Mouse (Mus musculus): ENCODE results near the gene Tbp.

DNA sequence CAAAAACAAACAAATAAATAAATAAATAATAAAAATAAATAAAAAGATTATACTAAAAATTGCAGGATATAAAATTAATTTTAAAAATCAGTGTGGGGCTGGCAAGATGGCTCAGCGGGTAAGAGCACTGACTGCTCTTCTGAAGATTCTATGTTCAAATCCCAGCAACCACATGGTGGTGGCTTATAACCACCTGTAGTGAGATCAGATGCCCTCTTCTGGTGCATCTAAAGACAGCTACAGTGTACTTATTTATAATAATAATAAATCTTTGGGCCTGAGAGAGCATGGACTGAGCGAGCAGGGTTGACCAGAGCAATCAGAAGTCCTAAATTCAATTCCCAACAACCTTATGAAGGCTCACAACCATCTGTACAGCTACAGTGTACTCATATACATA, 60.3 kb downstream of the Tbp start:
- TF ChIP-seq CTCF (IDR thresholded peaks at IDR 0.05; ENCODE audit: insufficient read depth, low read length) (no peak), POLR2A (IDR thresholded peaks at IDR 0.05; ENCODE audit: borderline replicate concordance, extremely low read depth, low read depth, low read length) (no peak)
